Mouse (Mus musculus): ENCODE measurements around the gene Mtpn. TPM values are rescaled to one million over a fixed set of nuclear protein-coding genes. Genes with fewer than 3 reads are reported as not detected.

Mtpn gene
- polyA plus RNA-seq, 1 experiment = 133 TPM

Other genes with a start within 250 kb of the Mtpn start
- 8.7 and 13.8 TPM in 2 replicates for gene Slc13a4, start 231.8 kb downstream of the Mtpn start, polyA plus RNA-seq (2012; rRNA removed)
- gene Fam180a, start 213.7 kb downstream of the Mtpn start, polyA plus RNA-seq (2012; rRNA removed) = 1.8 and 1.9 TPM in 2 replicates

Data from frontal cortex, adult 2 months (tissue).